Mouse (Mus musculus): ENCODE measurements at regions not wholly inside any gene's neighbourhood (a gene's known extent, or its start where the extent isn't known, plus 50 kb on each side); places are given as distances from the start of the nearest gene placed in this dataset.

- Histone ChIP-seq H3K9me3 (no peaks in the 10 kb centered on the region), H3K36me3 (replicated peaks) (no peaks in the 10 kb centered on the region), H3K27me3 (no peaks in the 10 kb centered on the region), H3K27ac (no peak overlapping the region), H3K4me2 (no peak overlapping the region), H3K9ac (no peak overlapping the region), H3K4me3 (replicated peaks) (no peak overlapping the region), H3K4me1 (peaks cover 6% of the 10 kb centered on the region; the same call in 1 of the 2 replicates)
- WGBS: 68% methylated on average over 12 of the region's 12 CpGs
- ATAC-seq (ENCODE audit: low FRiP score): no peak
Observed at GRCm38 (mm10) chr4:53277741-53278525, 118.2 kb upstream of the Abca1 start.

GRCm38 (mm10) chr4:53270433-53270832 is 110.7 kb upstream of the Abca1 start:
- Histone ChIP-seq H3K9ac (no peak overlapping the region), H3K36me3 (replicated peaks) (no peaks in the 10 kb centered on the region), H3K9me3 (no peaks in the 10 kb centered on the region), H3K27me3 (no peaks in the 10 kb centered on the region), H3K4me2 (no peak overlapping the region), H3K4me3 (replicated peaks) (no peak overlapping the region), H3K27ac (no peak overlapping the region), H3K4me1 (no peaks in the 10 kb centered on the region)
- WGBS: 84% methylated on average over 10 of the region's 10 CpGs
- no peak for ATAC-seq (ENCODE audit: low FRiP score)

GRCm38 (mm10) chr4:53269999-53270398 is 110.3 kb upstream of the Abca1 start:
- ATAC-seq (ENCODE audit: low FRiP score): no peak
- no peaks in the 10 kb centered on the region for H3K4me1 ChIP-seq
- no peak overlapping the region for H3K27ac ChIP-seq
- no peak overlapping the region for H3K9ac ChIP-seq
- no peaks in the 10 kb centered on the region for H3K9me3 ChIP-seq
- no peak overlapping the region for H3K4me3 ChIP-seq (replicated peaks)
- H3K4me2 ChIP-seq: no peak overlapping the region
- H3K36me3 ChIP-seq (replicated peaks): no peaks in the 10 kb centered on the region
- no peaks in the 10 kb centered on the region for H3K27me3 ChIP-seq
- WGBS: 87% methylated on average over 5 of the region's 5 CpGs

- 90% methylated on average over 5 of the region's 5 CpGs for WGBS
- Histone ChIP-seq H3K9ac (no peak overlapping the region), H3K27me3 (no peaks in the 10 kb centered on the region), H3K9me3 (no peaks in the 10 kb centered on the region), H3K4me3 (replicated peaks) (no peak overlapping the region), H3K27ac (no peak overlapping the region), H3K4me1 (0 out of 2 replicates have a peak, but pooled peaks cover 2% of the 10 kb centered on the region), H3K36me3 (replicated peaks) (no peaks in the 10 kb centered on the region), H3K4me2 (no peak overlapping the region)
- no peak for ATAC-seq (ENCODE audit: low FRiP score)
Observed at GRCm38 (mm10) chr4:53269251-53269842, 109.7 kb upstream of the Abca1 start.

GRCm38 (mm10) chr4:53264901-53265300 is 105.2 kb upstream of the Abca1 start:
- no peak overlapping the region for H3K4me2 ChIP-seq
- no peaks in the 10 kb centered on the region for H3K27me3 ChIP-seq

GRCm38 (mm10) chr4:53264501-53264900 is 104.8 kb upstream of the Abca1 start:
- Histone ChIP-seq H3K4me2 (no peak overlapping the region), H3K9me3 (no peaks in the 10 kb centered on the region), H3K36me3 (replicated peaks) (no peaks in the 10 kb centered on the region), H3K27ac (no peak overlapping the region), H3K9ac (no peak overlapping the region), H3K27me3 (no peaks in the 10 kb centered on the region), H3K4me3 (replicated peaks) (no peak overlapping the region), H3K4me1 (peaks cover 11% of the 10 kb centered on the region)
- no peak for ATAC-seq (ENCODE audit: low FRiP score)
- WGBS: 91% methylated on average over 2 of the region's 2 CpGs

More at GRCm38 (mm10) chr4:53264901-53265300, 105.2 kb upstream of the Abca1 start:
- Histone ChIP-seq H3K36me3 (replicated peaks) (no peaks in the 10 kb centered on the region), H3K9ac (no peak overlapping the region), H3K27ac (no peak overlapping the region), H3K4me3 (replicated peaks) (no peak overlapping the region), H3K9me3 (no peaks in the 10 kb centered on the region), H3K4me1 (peaks cover 11% of the 10 kb centered on the region)
- 91% methylated on average over 5 of the region's 5 CpGs for WGBS
- ATAC-seq (ENCODE audit: low FRiP score): no peak

- Histone ChIP-seq H3K36me3 (replicated peaks) (no peaks in the 10 kb centered on the region), H3K27me3 (no peaks in the 10 kb centered on the region), H3K9ac (no peak overlapping the region), H3K27ac (no peak overlapping the region), H3K4me1 (peaks cover 11% of the 10 kb centered on the region), H3K9me3 (no peaks in the 10 kb centered on the region), H3K4me2 (no peak overlapping the region), H3K4me3 (replicated peaks) (no peak overlapping the region)
- ATAC-seq (ENCODE audit: low FRiP score): peak; percentile 44; the same call in 1 of the 2 replicates
- 69% methylated on average over 13 of the region's 13 CpGs for WGBS
Observed at GRCm38 (mm10) chr4:53263776-53264175, 104.1 kb upstream of the Abca1 start.

- Histone ChIP-seq H3K4me2 (no peak overlapping the region), H3K4me1 (peaks cover 11% of the 10 kb centered on the region), H3K36me3 (replicated peaks) (no peaks in the 10 kb centered on the region), H3K9ac (no peak overlapping the region), H3K9me3 (no peaks in the 10 kb centered on the region), H3K27me3 (no peaks in the 10 kb centered on the region), H3K4me3 (replicated peaks) (no peak overlapping the region), H3K27ac (no peak overlapping the region)
- 91% methylated on average over 5 of the region's 5 CpGs for WGBS
- ATAC-seq (ENCODE audit: low FRiP score): no peak
Observed at GRCm38 (mm10) chr4:53262466-53262865, 102.8 kb upstream of the Abca1 start.

GRCm38 (mm10) chr4:53261556-53262140 is 102.0 kb upstream of the Abca1 start:
- Histone ChIP-seq H3K36me3 (replicated peaks) (no peaks in the 10 kb centered on the region), H3K27ac (no peak overlapping the region), H3K4me3 (replicated peaks) (no peak overlapping the region), H3K9ac (no peak overlapping the region), H3K9me3 (no peaks in the 10 kb centered on the region), H3K4me1 (peaks cover 11% of the 10 kb centered on the region), H3K4me2 (no peak overlapping the region), H3K27me3 (no peaks in the 10 kb centered on the region)
- WGBS: 81% methylated on average over 6 of the region's 6 CpGs
- no peak for ATAC-seq (ENCODE audit: low FRiP score)

- Histone ChIP-seq H3K36me3 (replicated peaks) (no peaks in the 10 kb centered on the region), H3K27ac (no peak overlapping the region), H3K4me1 (peaks cover 5% of the 10 kb centered on the region), H3K4me3 (replicated peaks) (no peak overlapping the region), H3K9ac (no peak overlapping the region), H3K4me2 (no peak overlapping the region), H3K27me3 (no peaks in the 10 kb centered on the region), H3K9me3 (no peaks in the 10 kb centered on the region)
- 92% methylated on average over 6 of the region's 6 CpGs for WGBS
- no peak for ATAC-seq (ENCODE audit: low FRiP score)
Observed at GRCm38 (mm10) chr4:53258975-53259374, 99.3 kb upstream of the Abca1 start.

GRCm38 (mm10) chr4:53256996-53257395 is 97.3 kb upstream of the Abca1 start:
- 85% methylated on average over 5 of the region's 5 CpGs for WGBS
- Histone ChIP-seq H3K4me2 (no peak overlapping the region), H3K36me3 (replicated peaks) (no peaks in the 10 kb centered on the region), H3K4me1 (peaks cover 6% of the 10 kb centered on the region), H3K9ac (no peak overlapping the region), H3K27ac (no peak overlapping the region), H3K4me3 (replicated peaks) (no peak overlapping the region), H3K9me3 (no peaks in the 10 kb centered on the region), H3K27me3 (no peaks in the 10 kb centered on the region)
- ATAC-seq (ENCODE audit: low FRiP score): no peak

GRCm38 (mm10) chr4:53254483-53254882 is 94.8 kb upstream of the Abca1 start:
- Histone ChIP-seq H3K9me3 (no peaks in the 10 kb centered on the region), H3K27me3 (no peaks in the 10 kb centered on the region), H3K27ac (no peak overlapping the region), H3K4me1 (peaks cover 6% of the 10 kb centered on the region), H3K36me3 (replicated peaks) (no peaks in the 10 kb centered on the region), H3K4me2 (no peak overlapping the region), H3K9ac (no peak overlapping the region), H3K4me3 (replicated peaks) (no peak overlapping the region)
- 57% methylated on average over 6 of the region's 6 CpGs for WGBS
- no peak for ATAC-seq (ENCODE audit: low FRiP score)
